Mouse (Mus musculus) splenic B cell, adult 2 months (primary cell): ENCODE measurements around the gene Brd3.
"Not testable (repeated sequence)": the region's sequence is repeated elsewhere in the genome, so short reads cannot be mapped to it uniquely, and the experiment has no call there.

Source experiments
- DNase-seq: peaks from one replicate; pipeline ENCODE4 v3.0.0-alpha.2; 2011; ENCODE audit warnings: low read depth, low spot score
- H3K27me3 ChIP-seq: 2 replicates; pipeline ENCODE4 v1.6.1; 2012; ENCODE audit warnings: mild to moderate bottlenecking, low read length, moderate library complexity, mixed read lengths; ENCODE audit not compliant: control insufficient read depth, poor library complexity, insufficient read depth, severe bottlenecking
- H3K36me3 ChIP-seq: 2 replicates; pipeline ENCODE4 v1.6.1; 2012; ENCODE audit warnings: mild to moderate bottlenecking, low read length, moderate library complexity, mixed read lengths; ENCODE audit not compliant: control insufficient read depth, poor library complexity, insufficient read depth, severe bottlenecking

Gene Brd3

DNA sequence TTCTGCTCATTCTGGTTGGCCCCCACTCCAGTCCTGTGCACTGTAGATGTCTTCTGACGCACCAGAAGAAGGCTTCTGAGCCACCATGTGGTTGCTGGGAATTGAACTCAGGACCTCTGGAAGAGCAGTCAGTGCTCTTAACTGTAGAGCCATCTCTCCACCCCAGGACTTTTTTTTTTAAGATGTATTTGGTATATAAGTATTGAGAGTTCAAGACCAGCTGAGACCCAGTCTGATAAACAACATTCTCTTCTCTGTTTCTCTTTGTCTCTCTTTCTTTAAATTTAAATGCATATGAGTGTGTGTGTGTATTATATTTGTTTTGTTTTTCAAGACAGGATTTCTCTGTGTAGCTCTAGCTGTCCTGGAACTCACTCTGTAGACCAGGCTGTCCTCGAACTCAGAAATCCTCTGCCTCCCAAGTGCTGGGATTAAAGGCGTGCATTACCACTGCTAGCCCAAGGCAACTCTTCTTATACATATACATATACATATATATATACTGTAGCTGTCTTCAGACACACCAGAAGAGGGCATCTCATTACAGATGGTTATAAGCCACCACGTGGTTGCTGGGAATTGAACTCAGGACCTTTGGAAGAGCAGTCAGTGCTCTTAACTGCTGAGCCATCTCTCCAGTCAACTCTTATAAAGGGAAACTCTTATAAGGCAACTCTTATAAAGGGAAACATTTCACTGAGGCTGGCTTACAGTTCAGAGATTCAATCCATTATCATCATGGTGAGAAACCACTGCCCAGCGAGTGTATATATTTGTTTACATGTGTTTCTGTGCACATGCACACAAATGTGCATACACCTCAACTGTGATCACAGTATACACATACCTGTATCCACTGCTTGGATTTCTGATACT lies 31.2 kb upstream of the Brd3 start:
- H3K27me3 ChIP-seq, H3K36me3 ChIP-seq, DNase-seq: not testable (repeated sequence)

DNA sequence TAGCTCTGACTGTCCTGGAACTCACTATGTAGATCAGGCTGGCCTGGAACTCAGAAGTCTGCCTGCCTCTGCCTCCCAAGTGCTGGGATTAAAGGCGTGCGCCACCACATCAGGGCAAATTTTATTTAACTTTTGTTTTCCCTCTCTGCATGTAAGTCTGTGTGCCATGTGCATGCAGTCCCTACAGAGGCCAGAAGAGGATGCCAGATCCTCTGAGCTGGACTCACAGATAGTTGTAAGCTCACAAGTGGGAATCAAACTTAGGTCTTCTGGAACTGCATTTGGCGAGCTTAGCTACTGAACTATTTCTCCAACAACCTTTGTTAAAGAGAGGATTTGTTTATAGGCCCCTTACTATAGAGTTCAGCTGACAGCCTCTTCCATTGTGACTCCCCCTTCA lies 10.8 kb upstream of the Brd3 start:
- DNase-seq: peak; percentile 37
- Histone ChIP-seq H3K36me3 (peaks cover 9% of the 10 kb centered on the region; the same call in 1 of the 2 replicates), H3K27me3 (no peaks in the 10 kb centered on the region)

DNA sequence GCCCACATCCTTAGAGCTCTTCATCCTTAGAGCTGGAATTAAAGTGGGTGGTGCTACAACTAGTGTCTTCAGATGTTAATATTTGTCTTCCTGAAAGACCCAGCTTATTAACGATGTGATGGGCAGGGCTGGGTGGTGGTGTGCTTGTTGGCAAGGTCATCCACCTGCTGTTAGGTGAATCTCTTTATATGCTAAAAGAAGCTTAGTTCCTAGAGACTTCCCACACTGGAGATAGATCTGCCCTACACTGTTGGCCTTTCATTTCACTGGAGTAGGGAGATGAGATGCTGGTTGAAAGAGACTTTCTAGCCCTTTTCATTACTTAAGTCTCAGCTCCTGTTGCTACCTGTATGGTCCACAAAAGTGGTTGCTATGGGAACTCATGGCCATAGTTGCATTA lies 8.8 kb upstream of the Brd3 start:
- DNase-seq: no peak
- Histone ChIP-seq H3K27me3 (no peaks in the 10 kb centered on the region), H3K36me3 (peaks cover 6% of the 10 kb centered on the region; the same call in 1 of the 2 replicates)

DNA sequence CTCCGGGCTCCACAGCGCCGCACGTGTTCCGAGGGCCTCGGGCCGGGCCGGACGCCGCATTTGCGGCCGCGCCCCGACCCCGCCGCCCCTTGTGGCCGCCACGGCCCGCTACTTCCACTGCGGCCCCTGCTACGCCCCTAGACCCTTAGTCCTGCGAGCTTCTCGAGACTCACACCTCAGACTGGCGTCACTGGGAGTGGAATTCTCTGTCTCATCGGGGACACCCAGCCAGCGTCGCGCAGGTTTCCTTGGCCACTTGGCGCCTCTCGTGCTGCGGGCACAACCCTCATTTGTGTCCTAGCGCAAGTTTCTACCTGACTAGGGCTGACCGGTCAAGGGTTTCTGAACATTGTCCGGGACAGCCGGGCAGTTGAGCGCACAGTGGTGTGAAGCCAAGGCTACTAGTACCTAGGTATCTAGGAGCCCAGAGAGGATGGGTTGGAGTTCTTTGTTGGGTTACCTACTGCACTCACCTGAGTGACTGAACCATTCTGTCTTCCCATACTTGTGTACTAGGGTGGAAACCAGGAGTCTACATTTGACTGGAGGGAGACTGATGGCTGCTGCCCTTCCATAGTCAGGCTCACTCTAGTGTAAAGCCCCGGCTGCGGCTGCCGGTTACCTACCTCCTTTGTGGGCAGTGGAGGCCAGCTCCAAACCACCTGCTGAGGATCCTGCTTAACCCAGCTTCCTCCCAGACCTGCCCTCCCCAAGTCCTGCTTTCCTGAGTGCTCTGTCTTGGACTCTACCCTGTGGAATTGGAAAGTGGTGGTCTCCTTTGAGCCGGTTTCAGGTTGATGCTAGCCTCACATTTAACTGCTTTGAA lies 8.1 kb upstream of the Brd3 start:
- Histone ChIP-seq H3K27me3 (no peaks in the 10 kb centered on the region), H3K36me3 (peaks cover 4% of the 10 kb centered on the region; the same call in 1 of the 2 replicates)
- no peak for DNase-seq

DNA sequence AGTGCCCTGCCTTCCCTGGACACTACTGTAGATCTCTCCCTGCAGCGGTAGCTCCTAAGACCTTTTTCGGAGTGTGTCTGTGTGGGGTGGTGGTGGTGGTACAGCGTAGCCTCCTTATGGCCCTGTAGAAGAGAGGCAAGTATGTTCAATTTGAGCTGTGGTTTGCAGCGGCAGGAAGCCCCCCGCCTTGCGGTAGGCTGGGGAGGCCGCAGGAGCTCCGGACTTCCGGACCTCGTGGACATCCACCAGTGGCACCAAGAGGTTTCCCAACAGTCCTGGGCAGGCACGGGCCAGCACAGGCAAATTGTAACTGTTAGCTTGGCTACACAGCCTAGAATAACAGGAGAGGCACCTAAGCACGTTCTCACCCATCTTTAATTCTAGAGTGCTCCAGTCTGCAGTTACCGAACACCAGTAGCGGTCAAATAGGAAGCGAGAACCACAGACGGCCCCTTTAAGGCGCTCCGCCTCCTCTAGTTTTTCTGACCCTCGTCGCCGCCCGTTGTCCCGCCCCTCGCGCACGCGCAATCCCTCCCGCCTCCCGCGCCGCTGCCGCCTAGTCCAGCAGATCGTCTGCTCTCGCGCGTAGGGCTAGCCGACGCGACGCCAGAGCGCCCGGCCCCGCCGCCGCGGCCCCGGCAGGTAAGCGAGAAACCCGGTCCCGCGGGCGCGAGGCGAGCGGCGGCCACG lies 7.3 kb upstream of the Brd3 start, which contains the start of gene Wdr5:
Gene Wdr5, plus strand, starts transcription at position 519 of the 690 bp plus-strand sequence.
- DNase-seq: peak; percentile 95

DNA sequence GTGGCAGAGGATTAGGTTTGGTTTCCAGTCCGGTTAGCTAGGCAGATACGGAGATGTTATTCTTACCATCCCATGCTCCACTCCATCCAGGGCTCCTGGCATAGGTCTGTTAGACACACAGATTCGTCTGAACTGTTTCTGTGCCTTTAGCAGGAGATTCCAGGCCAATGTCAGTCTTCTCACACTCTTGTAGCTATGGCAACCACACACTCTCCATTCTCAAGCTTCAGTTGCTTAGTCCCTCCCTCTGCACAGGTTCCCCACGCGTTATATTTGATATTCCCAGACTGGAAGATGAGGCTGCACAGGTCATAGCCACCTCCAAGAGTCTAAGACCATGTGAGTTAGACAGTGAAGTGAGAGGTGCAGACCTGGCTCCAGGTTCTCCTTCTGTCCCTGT lies 6.4 kb upstream of the Brd3 start:
- DNase-seq: no peak
- no peaks in the 10 kb centered on the region for H3K36me3 ChIP-seq
- no peaks in the 10 kb centered on the region for H3K27me3 ChIP-seq

More for the DNA sequence above, 7.3 kb upstream of the Brd3 start, which contains the start of gene Wdr5:
- Histone ChIP-seq H3K27me3 (no peaks in the 10 kb centered on the region), H3K36me3 (peaks cover 3% of the 10 kb centered on the region; the same call in 1 of the 2 replicates)

DNA sequence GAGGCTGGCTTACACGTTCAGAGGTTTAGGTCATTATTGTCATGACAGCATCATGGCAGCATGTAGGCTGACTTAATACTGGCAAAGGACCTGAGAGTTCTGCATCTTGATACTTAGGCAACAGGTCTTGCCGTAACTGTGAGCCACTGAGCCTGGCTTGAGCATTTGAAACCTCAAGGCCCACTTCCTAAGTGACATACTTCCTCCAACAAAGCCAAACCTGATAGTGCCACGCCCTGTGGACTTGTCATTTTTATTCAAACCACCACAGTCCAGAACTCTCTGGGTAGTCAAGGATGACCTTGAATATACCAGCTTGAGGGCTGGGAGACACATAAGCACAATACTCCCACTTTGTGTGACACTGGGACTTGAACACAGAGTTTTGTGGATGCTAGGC lies 5.4 kb upstream of the Brd3 start:
- Histone ChIP-seq H3K27me3 (no peaks in the 10 kb centered on the region), H3K36me3 (no peaks in the 10 kb centered on the region)
- DNase-seq: peak; percentile 19

DNA sequence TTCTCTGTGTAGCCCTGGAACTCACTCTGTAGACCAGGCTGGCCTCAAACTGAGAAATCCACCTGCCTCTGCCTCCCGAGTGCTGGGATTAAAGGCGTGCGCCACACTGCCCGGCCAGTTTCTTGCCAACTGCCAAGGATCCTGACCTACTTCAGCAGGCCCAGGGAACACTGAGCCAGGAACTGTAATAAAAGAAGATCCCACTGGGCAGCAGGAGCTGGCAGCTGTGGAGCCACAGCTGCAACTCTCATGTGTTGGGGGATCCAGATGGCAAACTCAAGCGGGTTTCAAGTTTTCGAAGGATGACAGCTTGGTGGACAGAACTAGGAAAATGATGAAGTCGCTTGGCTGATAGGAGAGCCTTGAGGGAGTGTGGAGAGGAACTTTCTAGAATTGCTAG lies 3.2 kb upstream of the Brd3 start:
- Histone ChIP-seq H3K36me3 (no peaks in the 10 kb centered on the region), H3K27me3 (no peaks in the 10 kb centered on the region)
- DNase-seq: no peak

DNA sequence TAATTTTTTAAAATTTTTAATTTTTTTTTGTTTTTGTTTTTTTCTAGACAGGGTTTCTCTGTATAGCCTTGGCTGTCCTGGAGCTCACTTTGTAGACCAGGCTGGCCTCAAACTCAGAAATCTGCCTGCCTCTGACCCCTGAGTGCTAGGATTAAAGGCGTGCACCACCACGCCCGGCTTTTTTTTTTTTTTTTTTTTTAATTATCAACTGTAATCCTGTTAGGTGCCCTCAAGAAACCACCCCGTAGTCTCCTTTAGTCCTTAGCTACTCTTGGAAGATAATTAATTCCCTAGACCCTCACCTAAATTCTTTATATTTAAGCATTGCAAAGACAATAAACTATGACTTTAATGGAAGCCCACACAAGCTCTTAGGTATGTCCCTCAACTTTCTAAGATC lies 804 bp downstream of the Brd3 start:
- H3K27me3 ChIP-seq, DNase-seq, H3K36me3 ChIP-seq: not testable (repeated sequence)

DNA sequence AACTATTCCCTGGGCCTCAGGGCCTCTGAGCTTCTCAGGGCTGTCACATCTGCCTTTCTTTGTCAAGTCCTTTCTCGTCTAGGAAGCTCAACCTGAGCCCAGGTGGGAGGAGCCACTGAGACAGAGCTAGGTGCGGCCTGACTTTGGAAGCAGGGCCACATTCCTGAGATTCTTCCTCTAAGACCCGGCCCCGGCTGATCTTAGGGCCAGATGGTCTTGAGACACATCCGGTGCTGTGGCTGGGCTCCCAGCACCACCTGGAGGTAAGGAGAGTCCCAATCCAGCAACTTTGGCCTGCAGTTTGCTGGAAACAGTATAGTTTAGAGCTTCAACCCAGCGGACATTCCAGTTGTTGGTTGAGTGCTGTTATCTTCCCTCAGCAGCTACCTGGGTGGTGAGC lies 1.9 kb downstream of the Brd3 start:
- Histone ChIP-seq H3K27me3 (no peaks in the 10 kb centered on the region), H3K36me3 (no peaks in the 10 kb centered on the region)
- DNase-seq: no peak

DNA sequence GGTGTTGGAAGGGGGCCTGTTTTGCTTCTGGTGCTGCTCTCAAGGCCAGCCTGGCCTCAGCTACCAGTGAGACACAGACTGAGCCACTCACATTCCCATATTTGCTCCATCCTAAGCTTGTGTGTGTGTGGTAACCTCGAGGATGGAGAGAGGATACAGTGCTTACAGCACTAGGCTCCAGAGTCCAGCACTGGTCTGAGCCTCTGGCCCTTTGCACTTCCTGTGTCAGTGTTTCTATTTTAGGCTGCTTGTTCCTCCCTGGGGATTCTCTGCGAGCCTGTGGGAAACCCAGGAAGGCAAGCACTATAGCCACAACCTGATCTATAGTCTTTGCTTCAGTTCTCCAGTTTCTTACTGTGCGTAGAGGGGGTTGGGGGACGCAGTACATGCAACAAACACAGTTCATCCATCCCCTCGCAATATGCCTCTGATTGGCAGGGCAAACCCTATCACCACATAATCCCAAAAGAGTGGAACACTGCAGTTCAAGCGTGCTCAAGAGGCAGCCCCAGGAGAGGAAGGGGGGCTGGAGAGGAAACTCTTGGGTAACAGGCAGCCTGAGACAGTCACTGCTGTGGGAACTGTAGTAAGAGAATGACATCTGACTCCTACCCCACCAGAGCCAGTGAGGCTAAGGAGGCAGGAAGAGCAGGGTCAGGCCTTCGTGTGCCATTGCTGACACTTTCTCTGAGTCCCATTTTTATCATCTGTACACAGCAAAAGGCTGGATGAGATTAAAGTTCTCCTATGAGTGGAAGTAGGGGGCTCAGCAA lies 3.2 kb downstream of the Brd3 start:
- H3K27me3 ChIP-seq: no peaks in the 10 kb centered on the region
- DNase-seq: no peak
- H3K36me3 ChIP-seq: no peaks in the 10 kb centered on the region

DNA sequence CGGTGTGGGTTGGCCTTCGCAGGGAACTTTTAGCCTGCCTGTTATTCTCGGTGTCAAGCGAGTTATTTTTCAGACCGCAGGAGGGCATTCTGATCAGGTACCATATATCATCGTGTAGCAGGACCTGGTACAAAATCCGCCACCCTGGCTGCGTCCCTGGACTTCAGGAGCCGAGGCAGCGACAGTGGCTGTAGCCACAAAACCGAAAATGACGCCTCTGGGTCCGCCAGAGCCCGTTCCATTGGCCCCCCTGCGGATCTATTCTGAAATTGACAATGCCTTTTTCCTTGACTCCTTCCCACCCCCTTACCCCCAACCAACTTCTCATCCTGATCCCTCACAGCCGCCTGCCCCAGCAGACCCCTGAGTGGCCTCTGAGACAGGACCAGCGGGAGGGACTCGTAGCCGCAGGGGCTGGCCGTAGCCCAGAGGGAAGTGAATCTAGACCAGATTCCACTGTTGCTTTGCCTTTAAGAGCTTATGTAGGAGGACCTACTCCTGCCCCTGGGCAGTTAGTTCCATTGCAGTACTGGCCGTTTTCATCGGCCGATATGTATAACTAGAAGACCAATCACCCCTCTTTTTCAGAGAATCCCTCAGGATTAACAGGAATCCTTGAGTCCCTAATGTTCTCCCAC lies 11.0 kb downstream of the Brd3 start:
- no peaks in the 10 kb centered on the region for H3K27me3 ChIP-seq
- DNase-seq: no peak
- H3K36me3 ChIP-seq: no peaks in the 10 kb centered on the region

DNA sequence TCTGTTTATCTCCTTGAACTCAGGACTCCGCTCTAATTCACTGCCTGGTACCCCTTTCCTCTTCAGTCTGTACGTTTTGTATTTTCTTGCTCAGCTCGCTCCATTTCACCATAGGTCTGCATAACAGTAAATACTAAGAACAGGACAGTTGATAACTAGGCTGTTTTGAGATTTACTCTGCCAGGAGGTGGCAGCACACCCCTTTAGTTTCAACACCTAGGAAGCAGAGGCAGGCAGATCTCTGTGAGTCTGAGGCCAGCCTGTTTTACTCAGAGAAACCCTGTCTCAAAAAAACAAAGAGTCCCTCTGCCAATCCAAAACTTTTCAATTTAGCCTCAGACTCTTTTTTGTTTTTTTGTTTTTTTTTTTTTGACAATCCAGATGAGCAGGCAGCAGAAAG lies 13.5 kb downstream of the Brd3 start:
- DNase-seq: peak; percentile 64

DNA sequence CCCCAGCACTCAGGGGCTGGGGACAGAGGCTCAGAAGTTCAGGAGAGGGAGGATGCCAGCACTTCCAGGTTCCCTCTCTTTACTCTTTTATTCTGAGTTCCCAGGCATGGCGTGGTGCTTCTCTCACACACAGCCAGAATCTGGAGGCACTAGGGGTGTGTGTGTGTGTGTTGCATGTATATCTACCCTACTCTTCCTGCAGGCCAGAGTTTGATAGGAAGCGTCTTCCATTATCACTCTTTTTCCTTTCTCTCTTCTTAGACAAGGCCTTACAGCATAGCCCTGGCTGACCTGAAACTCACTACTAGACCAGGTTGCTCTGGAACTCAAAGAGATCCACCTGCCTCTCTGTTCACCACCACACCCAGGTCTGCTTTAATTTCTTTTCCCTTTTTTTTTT lies 16.5 kb downstream of the Brd3 start:
- Histone ChIP-seq H3K36me3 (no peaks in the 10 kb centered on the region), H3K27me3 (no peaks in the 10 kb centered on the region)
- no peak for DNase-seq

More for the DNA sequence above, 13.5 kb downstream of the Brd3 start:
- no peaks in the 10 kb centered on the region for H3K27me3 ChIP-seq
- H3K36me3 ChIP-seq: no peaks in the 10 kb centered on the region
